Mouse (Mus musculus): ENCODE results near the gene Lrrc32.

GRCm38 (mm10) chr7:98483268-98483607, 5.8 kb upstream of the Lrrc32 start:
- TF ChIP-seq CTCF (IDR thresholded peaks at IDR 0.05; ENCODE audit: low read depth, low read length) (no peak), POLR2A (IDR thresholded peaks at IDR 0.05; ENCODE audit: extremely low read depth, insufficient read depth, low read length) (no peak)

Measured in liver, adult 2 months (tissue).